Mouse (Mus musculus) spleen, adult 18-20 months (tissue): ENCODE measurements around the gene Esp34.

ENCODE experiments used
- DNase-seq, 2 experiments: peaks; one replicate each; pipeline ENCODE4 v3.0.0; 2022; ENCODE audit warnings: mixed read lengths in 2 of 2

Esp34 gene

GRCm38 (mm10) chr17:38553892-38554291 lies at the start of gene Esp34:
Gene Esp34, plus strand, starts transcription at chr17:38554192.
- DNase-seq, result no peak

GRCm38 (mm10) chr17:38562527-38562926 lies 8.5 kb downstream of the Esp34 start:
- DNase-seq, result no peak
